Mouse (Mus musculus): ENCODE data around the gene Gm20924. TPM values are rescaled to one million over a fixed set of nuclear protein-coding genes. Genes with fewer than 3 reads are reported as not detected.
"Not testable (repeated sequence)": the region's sequence is repeated elsewhere in the genome, so short reads cannot be mapped to it uniquely, and the experiment has no call there.

The Gm20924 gene
- total RNA-seq (2015): not detected in 2 replicates
- total RNA-seq (2017): not detected in 2 replicates

DNA sequence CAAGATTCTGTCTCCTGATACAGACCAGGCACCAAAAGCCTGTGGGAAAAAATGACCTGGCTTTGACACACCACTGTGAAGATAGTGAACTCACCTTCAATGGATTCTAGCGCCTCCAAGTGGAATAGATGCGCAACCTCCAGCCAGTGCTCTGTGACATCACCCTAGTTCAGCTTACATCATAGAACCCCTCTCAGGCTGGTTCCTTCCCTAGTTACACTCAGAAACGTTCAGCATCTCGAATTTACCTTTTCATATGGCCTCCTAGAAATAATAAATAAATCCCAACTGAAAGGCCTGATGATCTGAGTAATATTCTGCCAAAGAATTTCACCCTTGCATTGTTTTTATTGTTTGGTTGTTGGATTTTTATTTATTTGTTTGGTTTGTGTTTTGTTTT is at the start of gene Gm20924:
TSS of gene Gm20924 (minus strand) at position 101 of the 400 bp plus-strand sequence.
- not testable (repeated sequence) for ATAC-seq (ENCODE audit: poor library complexity, severe bottlenecking)

Other genes with a start within 250 kb of the Gm20924 start
- gene Gm20736, start 170.2 kb upstream of the Gm20924 start, total RNA-seq (2015): not detected in 2 replicates
- gene Gm20736, start 170.2 kb upstream of the Gm20924 start, total RNA-seq (2017): not detected in 2 replicates